Mouse (Mus musculus) spleen, postnatal 14 days (tissue): ENCODE results near the gene Park7.
"Not testable (repeated sequence)": the region's sequence is repeated elsewhere in the genome, so short reads cannot be mapped to it uniquely, and the experiment has no call there.

Experiments used
- DNase-seq, 2 experiments: peaks; one replicate each; pipeline ENCODE4 v3.0.0; 2021 to 2022; ENCODE audit warnings: low spot score in 2 of 2

Gene Park7

DNA sequence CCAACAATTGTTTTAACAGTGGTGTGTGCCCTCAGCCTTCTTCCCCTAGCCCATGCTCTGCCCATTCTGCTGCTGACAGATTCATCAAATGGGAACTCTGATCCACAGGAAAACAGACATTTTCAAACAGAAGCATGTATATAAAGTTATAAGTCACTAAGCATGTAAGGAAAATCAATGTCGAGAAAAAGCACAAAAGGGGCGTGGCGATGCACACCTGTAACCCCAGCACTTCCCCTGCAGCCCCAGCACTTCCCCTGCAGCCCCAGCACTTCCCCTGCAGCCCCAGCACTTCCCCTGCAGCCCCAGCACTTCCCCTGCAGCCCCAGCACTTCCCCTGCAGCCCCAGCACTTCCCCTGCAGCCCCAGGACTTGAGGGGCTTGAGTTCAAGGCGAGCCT, 39.8 kb downstream of the Park7 start:
- not testable (repeated sequence) for DNase-seq

DNA sequence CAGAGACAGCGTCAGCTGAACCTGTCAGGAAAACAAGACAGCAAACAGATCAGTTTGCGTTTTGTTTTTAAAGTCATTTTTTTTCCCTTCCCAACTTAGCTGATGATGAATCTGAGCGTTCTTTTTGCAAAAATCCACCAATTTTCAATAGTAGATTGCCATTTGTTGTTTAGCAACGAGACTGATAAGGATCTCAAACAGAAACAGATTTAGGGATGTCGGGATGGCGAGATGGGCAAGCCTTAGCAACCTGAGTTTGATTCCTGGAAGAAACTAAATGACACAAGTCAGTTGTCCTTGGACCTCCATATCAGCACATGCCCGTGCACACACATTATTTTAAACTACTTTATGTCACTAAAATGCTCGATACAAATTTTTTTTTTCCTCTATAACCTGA, 41.6 kb downstream of the Park7 start:
- DNase-seq, result no peak

DNA sequence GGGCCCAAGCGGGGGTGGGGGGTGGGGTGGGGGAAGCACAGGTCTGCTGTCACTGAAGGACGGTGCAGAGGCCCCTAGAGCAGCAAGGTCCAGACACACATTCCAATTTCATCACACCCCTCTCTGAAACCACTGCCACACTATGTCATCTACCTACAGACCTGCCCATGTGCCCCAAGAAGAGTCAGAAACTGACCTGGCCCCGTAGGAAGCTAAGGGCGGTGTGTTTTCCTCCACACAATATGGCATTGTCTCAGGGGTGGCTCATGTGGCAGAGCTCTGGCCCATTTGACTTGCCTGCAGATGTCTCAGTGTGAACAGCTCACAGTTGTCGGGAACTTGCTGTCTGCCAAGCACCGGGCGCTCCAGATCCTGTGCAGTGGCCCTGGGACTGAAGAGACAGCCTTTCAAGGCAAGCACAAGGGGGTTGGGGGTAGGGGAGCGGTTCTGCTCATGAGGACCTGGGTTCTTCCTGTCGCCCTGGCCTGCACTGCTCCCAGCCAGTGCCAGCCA, 42.0 kb downstream of the Park7 start:
- no peak for DNase-seq

DNA sequence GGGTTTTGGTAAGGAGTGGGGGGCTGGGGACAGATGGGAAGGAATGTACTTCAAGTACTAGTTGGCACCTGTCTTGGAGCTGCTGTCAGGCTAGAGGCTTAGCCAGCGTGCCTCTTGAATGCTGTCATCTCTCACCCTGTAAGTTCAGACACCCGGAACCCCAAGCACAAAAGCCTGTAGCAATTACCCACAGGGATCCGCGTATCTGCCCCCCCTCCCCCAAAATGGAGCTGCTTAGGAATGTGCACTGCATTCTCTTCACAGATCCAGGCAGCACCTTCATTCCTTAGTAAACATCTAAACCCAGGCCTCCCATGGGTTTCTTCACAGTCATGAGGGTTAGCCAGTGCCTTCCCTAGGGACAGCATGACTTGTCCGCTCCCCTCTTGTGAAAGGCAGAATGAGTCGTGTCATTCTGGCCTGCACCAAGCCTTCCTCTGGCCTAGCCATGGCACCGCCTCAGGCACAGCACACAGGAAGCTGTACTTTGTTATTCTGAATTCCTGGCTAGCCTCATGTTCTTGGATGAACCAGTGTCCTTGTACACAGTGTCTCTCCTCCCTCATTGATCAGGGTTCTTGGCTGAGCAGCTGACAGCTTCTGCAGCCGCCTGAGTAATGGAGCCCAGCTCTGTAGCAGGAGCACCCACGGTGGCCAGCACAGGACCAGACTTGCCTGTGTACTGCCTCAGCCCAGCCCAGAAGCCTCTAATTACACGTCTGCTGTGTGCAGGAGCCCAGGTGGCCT, 42.7 kb downstream of the Park7 start:
- no peak for DNase-seq

DNA sequence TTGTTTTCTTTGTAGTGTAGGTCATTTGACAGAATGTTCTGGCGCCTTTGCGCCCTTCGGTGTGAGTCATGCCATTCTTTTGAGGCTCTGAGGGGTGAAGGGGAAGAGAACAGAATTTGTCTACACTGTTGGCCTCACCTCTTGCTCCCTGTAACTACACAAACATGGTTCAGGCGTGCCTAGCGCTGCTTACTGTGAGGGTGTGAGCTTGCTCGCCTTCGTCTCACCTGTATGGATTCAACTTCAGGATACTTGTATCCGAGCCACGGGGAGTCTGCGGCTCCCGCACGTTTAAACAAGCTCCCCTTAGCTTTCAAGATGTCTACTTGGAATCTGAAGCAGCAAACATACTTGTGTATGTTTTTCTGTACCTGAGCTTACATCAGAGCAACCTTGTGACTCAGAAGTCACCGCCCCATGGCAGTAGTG, 43.3 kb downstream of the Park7 start:
- no peak for DNase-seq

DNA sequence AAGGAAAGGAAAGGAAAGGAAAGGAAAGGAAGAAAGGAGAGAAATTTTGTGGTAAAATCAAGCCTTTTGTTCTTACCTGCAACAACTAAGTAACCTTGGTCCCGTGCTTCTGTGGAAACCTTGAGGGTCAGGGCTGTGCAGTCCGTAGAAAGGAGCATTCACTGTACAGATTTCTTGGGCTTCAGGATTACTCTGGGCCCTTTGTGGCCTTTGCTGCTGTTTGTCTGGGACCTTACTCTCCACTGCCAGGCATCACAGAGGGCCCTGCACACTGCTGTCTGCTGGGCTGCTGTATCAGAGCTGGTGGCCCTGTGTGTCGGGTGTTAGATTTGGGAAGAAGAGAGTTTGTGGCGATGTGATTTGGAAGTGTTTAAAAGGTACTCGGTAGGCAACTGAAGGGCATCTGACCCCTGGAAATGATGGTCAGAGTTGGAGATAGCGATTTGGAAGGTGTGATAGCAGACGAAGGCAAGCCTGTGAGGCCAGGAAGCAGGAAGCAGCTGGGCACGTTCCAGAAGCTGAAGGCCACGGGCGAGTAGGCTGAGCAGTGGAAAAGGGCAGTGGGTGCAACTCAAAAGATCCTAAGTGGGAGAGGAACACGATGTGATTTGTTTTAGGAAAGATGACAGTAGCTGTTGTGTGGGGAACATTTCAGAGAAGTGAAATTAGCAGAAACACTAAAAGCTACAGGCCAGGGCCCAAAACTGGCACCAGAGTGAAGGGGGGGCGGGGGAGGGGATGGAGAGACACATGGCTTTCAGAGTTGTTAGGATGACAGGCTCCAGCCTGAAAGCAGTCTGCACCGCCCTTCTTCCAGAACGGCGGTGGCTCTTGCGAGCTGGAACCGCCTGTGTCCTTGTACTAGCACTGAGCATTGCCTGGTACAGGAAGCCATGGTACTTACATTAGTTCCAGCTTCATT, 44.7 kb downstream of the Park7 start:
- no peak for DNase-seq

DNA sequence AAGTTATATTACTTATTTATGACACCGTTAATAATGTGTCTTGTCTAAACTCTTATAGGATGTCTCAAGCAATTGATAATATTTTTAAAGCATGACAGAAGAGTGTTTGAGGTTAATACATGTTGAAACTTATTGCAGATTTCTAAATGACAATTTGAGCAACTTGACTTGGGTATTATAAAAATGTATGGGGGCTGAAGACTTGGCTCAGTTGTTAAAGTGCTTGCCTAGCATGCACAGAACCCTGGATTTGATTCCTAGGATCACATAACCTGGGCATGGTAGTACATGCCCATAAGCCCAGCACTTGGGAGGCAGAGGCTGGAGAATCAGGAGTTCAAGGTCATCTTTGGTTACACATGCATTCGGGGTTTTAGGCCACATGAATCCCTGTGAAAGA, 45.4 kb downstream of the Park7 start:
- no peak for DNase-seq

DNA sequence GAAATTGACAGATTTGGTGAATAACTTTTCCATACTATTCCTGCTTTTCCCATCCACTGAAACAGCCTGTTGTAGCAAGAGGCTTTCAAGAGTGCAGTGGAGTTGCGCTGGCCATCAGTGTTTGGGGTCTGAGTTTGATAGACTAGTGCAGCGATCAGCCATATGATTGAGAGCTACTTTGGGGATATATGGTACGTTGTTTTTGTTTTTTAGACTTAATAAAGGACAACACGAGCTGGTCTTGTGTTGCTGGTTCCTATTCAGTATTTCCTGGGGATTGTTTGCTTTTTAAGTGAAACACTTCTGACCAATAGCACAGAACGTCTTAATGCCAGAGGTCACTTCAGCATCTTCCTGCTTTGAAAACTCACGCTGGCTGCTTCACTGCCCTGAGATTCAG, 46.1 kb downstream of the Park7 start:
- no peak for DNase-seq

DNA sequence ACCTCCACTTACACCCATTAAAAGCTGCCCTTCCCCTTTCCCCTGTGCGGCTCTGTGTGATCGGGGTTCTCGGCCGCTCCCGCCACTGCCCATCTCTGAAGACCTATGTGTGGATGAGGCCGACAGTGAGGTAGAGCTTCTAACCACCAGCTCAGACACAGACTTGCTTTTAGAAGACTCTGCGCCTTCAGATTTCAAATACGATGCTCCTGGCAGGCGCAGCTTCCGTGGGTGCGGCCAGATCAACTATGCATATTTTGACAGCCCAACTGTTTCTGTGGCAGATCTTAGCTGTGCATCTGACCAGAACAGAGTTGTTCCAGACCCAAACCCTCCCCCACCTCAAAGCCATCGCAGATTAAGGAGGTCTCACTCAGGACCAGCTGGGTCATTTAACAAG, 47.7 kb downstream of the Park7 start:
- DNase-seq, result no peak

DNA sequence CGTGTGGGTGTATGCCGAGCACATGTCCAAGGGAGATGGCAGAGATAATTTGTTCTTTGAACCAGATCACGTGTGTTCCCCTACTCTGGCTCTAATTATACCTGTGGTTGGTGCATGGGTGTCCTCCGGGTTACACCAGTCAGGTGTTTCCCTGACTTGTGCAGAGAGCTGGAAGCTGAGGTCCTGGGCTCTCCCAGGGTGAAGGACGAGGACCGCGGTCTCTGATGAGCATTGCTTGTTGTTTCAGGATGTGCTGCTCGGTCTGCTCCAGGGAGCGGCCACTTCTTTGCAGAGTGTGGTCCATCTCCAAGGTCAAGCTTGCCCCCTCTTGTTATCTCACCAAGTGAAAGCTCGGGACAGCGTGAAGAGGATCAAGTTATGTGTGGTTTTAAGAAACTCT, 48.2 kb downstream of the Park7 start:
- DNase-seq, result no peak

DNA sequence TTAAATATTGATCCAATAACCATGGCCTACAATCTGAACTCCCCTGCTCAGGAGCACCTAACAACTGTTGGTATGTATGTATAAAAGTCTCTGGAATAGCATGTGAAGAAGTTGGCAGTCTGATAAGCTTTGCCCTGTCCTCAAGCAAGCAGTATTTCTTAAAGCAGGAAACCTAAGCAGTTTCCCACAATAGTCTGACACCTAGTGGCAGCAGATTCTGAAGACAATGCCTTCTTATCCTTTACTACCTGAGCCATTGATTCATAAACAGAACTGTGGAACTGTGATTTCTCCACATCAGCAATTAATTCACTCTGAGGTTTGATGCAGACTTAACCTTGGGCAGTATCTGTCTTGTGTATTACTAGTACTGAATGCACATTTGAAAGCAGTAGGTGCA, 48.9 kb downstream of the Park7 start:
- no peak for DNase-seq

DNA sequence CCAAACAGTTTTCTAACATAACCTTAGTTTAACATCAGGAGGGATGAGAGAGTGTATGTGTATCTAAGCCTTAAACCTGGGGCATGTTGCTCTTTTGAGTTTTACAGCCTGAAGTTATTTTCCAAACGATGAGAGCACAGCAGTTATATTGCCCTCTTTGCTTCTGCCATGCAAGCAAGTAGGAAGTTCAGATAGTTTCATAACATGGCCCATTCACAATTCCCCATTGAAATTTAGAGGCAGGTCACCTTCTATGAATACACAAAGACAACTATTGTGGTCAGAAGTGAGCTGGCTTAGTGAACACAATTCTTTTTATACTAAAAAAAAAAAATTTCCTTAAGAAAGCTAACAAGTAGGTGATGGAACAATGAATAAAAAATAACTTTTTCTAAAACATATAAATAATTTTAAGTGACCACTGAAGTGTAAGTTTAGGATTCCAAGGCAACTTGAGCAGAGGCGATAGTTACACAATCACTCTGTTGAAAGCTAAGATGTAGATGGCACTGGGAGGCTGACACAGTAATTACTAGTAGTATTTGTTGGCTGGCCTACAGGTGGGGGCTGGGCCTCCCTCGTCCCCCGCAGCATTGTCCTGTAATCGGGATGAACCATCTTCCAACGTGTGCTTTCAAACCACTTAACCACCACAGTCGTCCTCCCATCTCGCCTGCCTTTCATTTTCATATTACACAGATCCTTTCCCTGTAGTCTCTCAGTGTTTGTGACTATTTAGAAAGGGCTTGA, 51.4 kb downstream of the Park7 start:
- no peak for DNase-seq

DNA sequence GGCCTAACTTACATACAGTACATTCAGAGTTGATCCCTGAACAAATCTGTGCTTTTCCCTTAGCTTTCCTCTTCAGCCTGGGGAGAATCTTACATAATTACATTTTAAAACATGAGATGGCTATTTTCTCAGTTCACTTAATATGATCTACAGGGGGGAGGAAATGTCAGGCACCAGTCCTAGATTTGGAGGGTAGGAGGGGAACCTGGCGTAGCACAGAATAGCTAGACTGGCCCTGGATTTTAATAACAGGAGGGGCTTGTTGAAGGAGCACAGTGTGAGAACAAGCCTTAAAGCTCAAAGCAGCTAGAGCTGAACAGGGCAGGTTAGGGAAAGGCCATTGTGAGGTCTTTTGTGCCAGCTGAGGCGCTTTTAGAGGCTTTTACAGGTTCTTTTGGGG, 53.1 kb downstream of the Park7 start:
- no peak for DNase-seq

DNA sequence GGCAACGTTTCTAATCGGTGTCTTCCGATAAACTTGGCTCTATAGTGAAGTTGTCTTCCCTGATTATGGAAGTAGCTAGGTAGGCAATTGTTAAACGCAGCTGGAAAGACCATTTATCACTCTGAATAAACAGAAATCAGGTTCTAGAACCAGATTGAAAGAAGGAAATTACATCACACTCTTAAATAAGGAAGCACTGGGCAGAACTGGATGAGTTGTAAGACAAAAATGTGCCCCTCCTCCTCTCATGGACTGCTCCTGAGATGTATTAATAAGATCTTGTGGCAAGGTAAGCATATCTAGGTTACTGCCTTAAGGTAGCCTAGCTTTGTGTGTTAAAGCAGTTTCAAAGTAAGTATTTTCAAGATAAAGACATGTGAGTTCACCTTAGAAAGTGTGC, 53.7 kb downstream of the Park7 start:
- DNase-seq, result no peak

DNA sequence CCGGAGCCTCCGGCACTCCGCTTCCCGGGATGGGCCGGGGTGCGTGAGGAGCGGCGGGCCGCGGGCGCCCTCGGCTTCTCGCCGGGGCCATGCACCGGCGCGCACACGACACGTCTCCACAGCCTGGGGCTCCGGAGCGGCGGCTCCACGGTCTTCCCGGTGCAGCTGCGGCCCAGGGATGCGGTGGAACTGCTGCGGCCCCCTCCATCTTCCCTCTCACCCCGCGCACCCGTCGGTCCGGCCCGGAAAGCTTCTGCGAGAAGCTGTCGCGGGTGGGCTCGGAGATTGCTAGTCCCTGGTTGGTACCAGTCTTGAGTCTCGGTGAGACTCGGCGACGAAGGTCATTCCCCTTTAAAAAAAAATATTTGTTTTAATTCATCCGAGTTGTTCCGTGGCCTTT, 58.9 kb downstream of the Park7 start:
- DNase-seq, result no peak

DNA sequence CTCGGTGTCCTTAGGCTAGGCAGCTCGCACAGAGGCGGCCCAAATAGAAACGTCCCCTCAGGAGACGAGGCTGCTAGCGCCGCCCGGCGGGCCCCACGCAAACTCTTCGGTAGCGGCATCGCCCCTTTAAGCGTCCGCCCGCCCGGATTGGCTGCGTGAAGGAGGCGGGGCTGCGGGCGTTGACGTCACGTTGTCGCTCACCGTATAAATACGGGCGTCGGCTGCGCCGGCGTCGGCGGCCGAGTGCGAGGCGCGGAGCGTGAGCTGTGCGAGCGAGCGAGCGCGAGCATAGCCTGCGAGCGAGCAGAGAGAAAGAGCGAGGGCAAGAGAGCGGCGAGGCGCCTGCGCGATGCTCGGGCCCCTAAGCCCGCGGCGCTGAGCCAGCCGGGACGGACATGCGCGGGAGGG, 59.4 kb downstream of the Park7 start:
- DNase-seq, result peak; percentile 84 to 89

DNA sequence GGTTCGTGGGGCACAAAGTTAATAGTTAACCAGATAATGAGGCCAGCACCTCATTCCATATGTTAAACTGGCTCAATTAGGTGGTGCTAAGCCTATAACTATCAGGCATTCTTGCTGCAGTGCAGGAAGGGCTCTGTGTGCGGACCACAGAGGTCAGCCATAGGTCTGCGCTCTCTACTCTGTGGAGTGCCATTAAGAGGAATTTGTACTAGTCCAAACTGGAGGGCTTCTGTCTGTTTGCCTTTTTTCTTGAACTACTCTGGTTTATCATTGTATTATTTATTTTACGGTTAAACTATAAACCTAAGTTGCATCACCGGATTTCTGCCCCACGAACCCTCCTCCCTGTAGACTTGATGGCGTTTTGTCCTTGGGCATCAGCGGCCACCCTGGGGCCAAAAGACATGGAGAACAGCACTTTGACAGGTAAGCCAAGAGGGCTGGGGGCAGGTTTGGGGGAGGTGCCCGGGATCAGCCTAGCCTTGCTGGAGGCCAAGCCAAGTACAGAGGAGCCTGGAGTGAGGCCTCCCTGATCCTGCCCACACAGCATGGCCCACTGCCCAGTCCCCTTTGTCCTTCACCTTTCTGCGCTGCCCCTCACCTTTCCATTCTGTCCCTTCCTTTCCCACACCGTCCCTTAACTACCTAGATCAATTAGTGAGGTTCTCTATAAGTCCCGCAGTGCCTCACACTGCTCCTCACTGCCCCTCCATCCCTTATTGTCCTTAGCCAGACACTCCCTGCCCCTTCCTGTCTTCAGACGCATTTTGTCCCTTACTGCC, 60.4 kb downstream of the Park7 start, which contains the start of gene Errfi1:
Gene Errfi1 (plus strand): TSS at position 240 of the 782 bp plus-strand sequence.
- no peak for DNase-seq

DNA sequence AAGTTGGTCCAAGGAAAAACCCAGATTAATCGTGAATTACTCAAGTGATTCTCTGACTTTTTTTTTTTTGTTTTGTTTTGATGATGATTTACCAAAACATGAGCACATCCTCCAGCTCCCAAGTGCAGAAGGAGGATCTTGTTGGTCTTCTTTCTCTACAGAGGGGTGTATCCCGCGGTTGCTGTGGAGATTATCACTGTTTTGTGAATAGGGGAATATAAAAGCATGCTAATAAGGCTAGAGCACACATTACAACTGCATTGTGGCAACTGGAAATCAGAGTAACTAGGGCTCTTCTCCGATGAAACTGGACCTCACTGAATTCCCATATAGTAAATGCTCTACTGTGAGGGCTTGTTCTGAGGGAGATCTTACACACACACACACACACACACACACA, 61.8 kb downstream of the Park7 start:
- no peak for DNase-seq

DNA sequence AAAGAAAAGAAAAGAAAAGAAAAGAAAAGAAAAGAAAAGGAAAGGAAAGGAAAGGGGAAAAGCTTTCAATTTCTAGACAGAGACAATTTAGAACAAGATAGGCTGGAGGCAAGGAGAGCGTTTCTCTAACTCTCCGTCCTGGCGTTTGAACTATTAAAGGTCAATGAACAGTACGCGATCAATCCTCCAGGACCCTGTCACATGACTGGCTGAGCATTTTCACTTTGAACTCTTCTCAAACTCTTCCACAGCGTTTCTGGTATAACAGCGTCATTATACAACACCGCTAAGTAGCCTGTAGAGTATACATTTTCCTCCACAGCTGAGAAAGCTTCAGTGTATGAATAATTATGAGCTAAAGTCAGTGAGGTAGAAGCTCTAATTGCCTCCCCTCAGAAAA, 62.2 kb downstream of the Park7 start:
- DNase-seq, result no peak

DNA sequence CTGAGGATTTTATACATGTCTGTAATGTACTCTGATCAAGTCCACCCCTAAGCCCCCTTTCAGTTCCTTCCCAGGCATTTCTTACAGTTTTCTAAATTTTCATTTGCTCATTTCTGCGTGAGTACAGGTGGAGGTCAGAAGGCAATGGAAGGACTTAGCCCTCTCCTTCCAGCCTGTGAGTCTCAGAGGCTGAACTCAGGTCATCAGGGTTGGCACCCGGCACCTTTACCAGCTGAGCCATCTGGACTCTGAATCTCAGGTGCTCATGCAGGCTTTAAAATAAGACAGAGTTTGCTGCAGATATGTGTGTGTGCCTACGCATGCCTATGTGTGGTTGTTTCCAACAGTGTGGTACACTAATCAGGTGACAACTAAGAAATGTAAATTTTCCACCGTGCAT, 63.3 kb downstream of the Park7 start:
- no peak for DNase-seq

DNA sequence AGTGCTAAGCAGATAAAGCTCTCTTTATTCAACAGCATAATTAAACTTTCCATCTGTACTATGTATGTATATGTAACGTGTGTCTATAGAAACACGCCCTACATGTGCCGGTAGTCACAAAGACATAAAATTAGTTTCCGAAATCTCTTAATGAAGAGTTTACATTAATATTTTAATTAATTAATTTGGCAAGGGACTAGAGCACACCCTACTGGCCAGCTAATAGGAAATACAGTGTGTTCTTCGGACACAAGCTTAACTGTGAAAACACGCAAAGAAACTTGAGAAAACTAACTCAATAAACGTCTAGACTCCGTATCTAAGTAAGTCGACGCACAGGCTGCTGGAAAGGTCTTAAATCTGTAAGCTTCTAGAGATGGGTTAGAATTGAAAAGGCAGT, 64.3 kb downstream of the Park7 start:
- DNase-seq, result no peak
